Mouse (Mus musculus): ENCODE measurements around the gene Lif. TPM values are rescaled to one million over a fixed set of nuclear protein-coding genes. Genes with fewer than 3 reads are reported as not detected.

Gene Lif
- polyA plus RNA-seq, 1 experiment from 2014 or later = 1.2 TPM

GRCm38 (mm10) chr11:4297753-4298152, 40.4 kb downstream of the Lif start:
- H3K36me3 ChIP-seq (ENCODE audit: control insufficient read depth, insufficient read depth) = no peaks in the 10 kb centered on the region
- H3K27ac ChIP-seq (ENCODE audit: low read depth, low read length) = no peak overlapping the region
- no peak overlapping the region for H3K9ac ChIP-seq (ENCODE audit: low read depth, low read length)
- no peak overlapping the region for H3K4me2 ChIP-seq (replicated peaks; ENCODE audit: low read depth)
- H3K4me1 ChIP-seq (replicated peaks; ENCODE audit: control insufficient read depth, insufficient read depth, low read length) = no peaks in the 10 kb centered on the region
- no peaks in the 10 kb centered on the region for H3K9me3 ChIP-seq (ENCODE audit: control insufficient read depth)
- no peak overlapping the region for H3K4me3 ChIP-seq (ENCODE audit: low read depth, low read length)
- H3K27me3 ChIP-seq (replicated peaks; ENCODE audit: control insufficient read depth, insufficient read depth, low read length) = no peaks in the 10 kb centered on the region; the same call in 1 of the 2 replicates
- TF ChIP-seq CTCF (IDR thresholded peaks at IDR 0.05; ENCODE audit: low read depth) = no peak
- WGBS = 61% methylated on average over 3 of the region's 3 CpGs
- ATAC-seq = no peak

DNA sequence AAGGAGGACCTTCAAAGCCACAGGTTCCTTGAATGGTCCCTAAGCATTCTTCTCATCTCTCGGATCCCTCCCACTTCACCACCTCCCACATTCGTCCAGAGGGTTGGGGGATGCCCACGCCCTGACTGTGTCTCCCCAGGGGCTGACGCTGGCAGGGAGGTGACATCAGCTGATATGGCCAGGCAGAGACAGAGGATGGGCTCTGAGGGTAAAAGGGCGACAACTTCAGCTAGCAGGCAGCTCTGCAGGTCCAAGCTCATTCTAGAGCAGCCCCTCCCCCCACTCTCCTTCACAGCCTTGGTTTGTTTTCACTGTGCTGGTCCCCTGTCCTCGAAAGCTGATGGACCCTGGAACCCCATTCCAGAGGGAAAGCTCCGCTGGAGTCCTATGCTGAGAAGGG, 41.3 kb downstream of the Lif start:
- Histone ChIP-seq H3K36me3 (ENCODE audit: control insufficient read depth, insufficient read depth) (no peaks in the 10 kb centered on the region), H3K9me3 (ENCODE audit: control insufficient read depth) (no peaks in the 10 kb centered on the region), H3K27ac (ENCODE audit: low read depth, low read length) (no peak overlapping the region), H3K27me3 (replicated peaks; ENCODE audit: control insufficient read depth, insufficient read depth, low read length) (no peaks in the 10 kb centered on the region; the same call in 1 of the 2 replicates), H3K4me3 (ENCODE audit: low read depth, low read length) (no peak overlapping the region), H3K4me1 (replicated peaks; ENCODE audit: control insufficient read depth, insufficient read depth, low read length) (no peaks in the 10 kb centered on the region), H3K9ac (ENCODE audit: low read depth, low read length) (no peak overlapping the region), H3K4me2 (replicated peaks; ENCODE audit: low read depth) (no peak overlapping the region)
- no peak for ATAC-seq
- no peak for TF ChIP-seq CTCF (IDR thresholded peaks at IDR 0.05; ENCODE audit: low read depth)
- WGBS = 30% methylated on average over 7 of the region's 7 CpGs

- Histone ChIP-seq H3K36me3 (ENCODE audit: control insufficient read depth, insufficient read depth) (no peaks in the 10 kb centered on the region), H3K4me2 (replicated peaks; ENCODE audit: low read depth) (no peak overlapping the region), H3K27me3 (replicated peaks; ENCODE audit: control insufficient read depth, insufficient read depth, low read length) (no peaks in the 10 kb centered on the region; the same call in 1 of the 2 replicates), H3K4me1 (replicated peaks; ENCODE audit: control insufficient read depth, insufficient read depth, low read length) (no peaks in the 10 kb centered on the region), H3K27ac (ENCODE audit: low read depth, low read length) (no peak overlapping the region), H3K4me3 (ENCODE audit: low read depth, low read length) (no peak overlapping the region), H3K9me3 (ENCODE audit: control insufficient read depth) (no peaks in the 10 kb centered on the region), H3K9ac (ENCODE audit: low read depth, low read length) (no peak overlapping the region)
- WGBS = 39% methylated on average over 12 of the region's 12 CpGs
- TF ChIP-seq CTCF (IDR thresholded peaks at IDR 0.05; ENCODE audit: low read depth) = no peak
- no peak for ATAC-seq
Observed at GRCm38 (mm10) chr11:4299191-4299590, 41.8 kb downstream of the Lif start.

GRCm38 (mm10) chr11:4299735-4300474, 42.5 kb downstream of the Lif start:
- H3K4me3 ChIP-seq (ENCODE audit: low read depth, low read length) = no peak overlapping the region
- no peaks in the 10 kb centered on the region for H3K9me3 ChIP-seq (ENCODE audit: control insufficient read depth)
- no peak overlapping the region for H3K9ac ChIP-seq (ENCODE audit: low read depth, low read length)
- no peaks in the 10 kb centered on the region for H3K36me3 ChIP-seq (ENCODE audit: control insufficient read depth, insufficient read depth)
- TF ChIP-seq CTCF (IDR thresholded peaks at IDR 0.05; ENCODE audit: low read depth) = no peak
- no peak overlapping the region for H3K27ac ChIP-seq (ENCODE audit: low read depth, low read length)
- no peak for ATAC-seq
- H3K27me3 ChIP-seq (replicated peaks; ENCODE audit: control insufficient read depth, insufficient read depth, low read length) = no peaks in the 10 kb centered on the region; the same call in 1 of the 2 replicates
- 75% methylated on average over 14 of the region's 14 CpGs for WGBS
- no peak overlapping the region for H3K4me2 ChIP-seq (replicated peaks; ENCODE audit: low read depth)
- no peaks in the 10 kb centered on the region for H3K4me1 ChIP-seq (replicated peaks; ENCODE audit: control insufficient read depth, insufficient read depth, low read length)

DNA sequence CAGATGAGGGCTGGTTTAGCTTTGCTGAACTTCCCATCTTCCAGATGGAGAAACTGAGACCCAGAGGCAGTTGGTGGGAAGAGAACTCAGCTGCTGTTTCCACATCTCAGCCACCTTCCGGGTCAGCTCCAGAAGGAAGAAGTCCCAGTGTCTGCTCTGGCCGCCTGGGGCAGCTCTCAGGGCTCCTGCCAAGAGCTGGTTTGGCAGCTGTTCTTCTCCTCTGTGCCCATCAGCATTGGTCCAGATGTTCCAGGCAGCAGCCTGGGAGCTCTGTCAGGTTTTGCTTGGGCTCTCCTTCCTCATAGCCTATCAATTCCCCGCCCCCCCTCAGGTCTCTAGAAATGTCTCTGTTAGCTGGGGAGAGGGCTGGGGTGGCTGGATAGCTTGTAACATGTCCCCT, 43.3 kb downstream of the Lif start:
- no peak for ATAC-seq
- 74% methylated on average over 3 of the region's 3 CpGs for WGBS
- no peaks in the 10 kb centered on the region; the same call in 1 of the 2 replicates for H3K27me3 ChIP-seq (replicated peaks; ENCODE audit: control insufficient read depth, insufficient read depth, low read length)

GRCm38 (mm10) chr11:4302363-4302913, 45.1 kb downstream of the Lif start:
- WGBS = 56% methylated on average over 5 of the region's 5 CpGs

More for the DNA sequence above, 43.3 kb downstream of the Lif start:
- TF ChIP-seq CTCF (IDR thresholded peaks at IDR 0.05; ENCODE audit: low read depth) = no peak
- no peaks in the 10 kb centered on the region for H3K9me3 ChIP-seq (ENCODE audit: control insufficient read depth)
- H3K4me3 ChIP-seq (ENCODE audit: low read depth, low read length) = no peak overlapping the region
- H3K4me1 ChIP-seq (replicated peaks; ENCODE audit: control insufficient read depth, insufficient read depth, low read length) = no peaks in the 10 kb centered on the region
- no peak overlapping the region for H3K4me2 ChIP-seq (replicated peaks; ENCODE audit: low read depth)
- no peak overlapping the region for H3K9ac ChIP-seq (ENCODE audit: low read depth, low read length)
- H3K27ac ChIP-seq (ENCODE audit: low read depth, low read length) = no peak overlapping the region
- no peaks in the 10 kb centered on the region for H3K36me3 ChIP-seq (ENCODE audit: control insufficient read depth, insufficient read depth)

More at GRCm38 (mm10) chr11:4302363-4302913, 45.1 kb downstream of the Lif start:
- Histone ChIP-seq H3K9me3 (ENCODE audit: control insufficient read depth) (no peaks in the 10 kb centered on the region), H3K4me3 (ENCODE audit: low read depth, low read length) (no peak overlapping the region), H3K9ac (ENCODE audit: low read depth, low read length) (no peak overlapping the region), H3K4me1 (replicated peaks; ENCODE audit: control insufficient read depth, insufficient read depth, low read length) (no peaks in the 10 kb centered on the region), H3K27ac (ENCODE audit: low read depth, low read length) (no peak overlapping the region), H3K4me2 (replicated peaks; ENCODE audit: low read depth) (no peak overlapping the region), H3K27me3 (replicated peaks; ENCODE audit: control insufficient read depth, insufficient read depth, low read length) (no peaks in the 10 kb centered on the region), H3K36me3 (ENCODE audit: control insufficient read depth, insufficient read depth) (no peaks in the 10 kb centered on the region)
- no peak for TF ChIP-seq CTCF (IDR thresholded peaks at IDR 0.05; ENCODE audit: low read depth)
- ATAC-seq = no peak

Measured in intestine, postnatal 0 days (tissue).